ENCODE assay signal across 9 mouse cellular contexts in the genomic region with DNA sequence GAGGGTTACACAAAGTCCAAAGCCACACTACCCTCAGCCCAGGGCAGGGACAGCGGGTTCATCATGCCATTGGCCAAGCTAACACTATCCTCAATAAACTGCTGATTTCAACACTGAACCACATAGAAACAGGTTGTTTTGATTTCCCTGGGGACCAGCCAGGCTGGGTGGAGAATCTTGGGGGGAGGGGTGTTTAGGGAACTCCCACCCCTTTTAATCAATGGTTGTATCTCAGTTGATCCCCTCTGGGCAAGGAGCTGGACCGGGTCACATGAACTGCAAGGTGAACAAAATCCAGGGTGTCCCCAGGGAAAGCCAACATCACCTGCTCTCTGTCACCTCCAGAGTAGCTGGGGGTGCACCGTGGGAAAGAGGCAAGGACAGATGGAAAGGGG. TPM values are rescaled to one million over a fixed set of nuclear protein-coding genes. Genes with fewer than 3 reads are reported as not detected.
DNase-seq lines count a peak whose midpoint lies in the region; ATAC-seq and TF ChIP-seq lines count a peak whose summit lies in the region.
"Had no signal": no experiment of that assay in that cellular context is flagged by ENCODE, and none has a peak within 500 bp of the region (broad histone marks: within the 10 kb centered on the region; RNA-seq: fewer than 3 reads in every experiment).

No protein-coding gene starts in this region.

- peak overlapping the region; percentile 81 for H3K4me2 ChIP-seq in heart, embryonic 14.5 days (ENCODE audit: low read length)
- peak overlapping the region; percentile 100; the same call in 1 of the 2 replicates for H3K4me2 ChIP-seq in lung, postnatal 0 days (replicated peaks; ENCODE audit: low read depth, low read length)

- peak overlapping the region in 1 of 2 experiments; percentile 94; a peak in 2 of 4 replicates for H3K27ac ChIP-seq in heart, embryonic 14.5 days (replicated peaks in 1 of 2; ENCODE audit: control insufficient read depth in 1 of 2, insufficient read depth in 1 of 2, low read depth in 2 of 2, low read length in 2 of 2)
- H3K27ac ChIP-seq in lung, postnatal 0 days (ENCODE audit: low read length): no peak overlapping the region

- peaks cover 50 to 61% of the 10 kb centered on the region in 2 experiments for H3K4me1 ChIP-seq in heart, embryonic 14.5 days (ENCODE audit: control insufficient read depth in 2 of 2, insufficient read depth in 2 of 2, low read length in 2 of 2)
- peaks cover 26% of the 10 kb centered on the region for H3K4me1 ChIP-seq in lung, postnatal 0 days (ENCODE audit: insufficient read depth, low read depth, low read length)

- DNase-seq in heart, adult 9 months (ENCODE audit: low spot score in 2 of 2): no peak
- DNase-seq in R1 (ENCODE audit: low read depth, low spot score): peak; percentile 64
- DNase-seq in lung, postnatal 0 days (ENCODE audit: low spot score): no peak
- no peak for DNase-seq in spleen, adult 18-20 months
- no peak for DNase-seq in adrenal gland, adult 8-10 months
- DNase-seq in left cerebral cortex, postnatal 4 days: no peak

- no peaks in the 10 kb centered on the region for H3K9me3 ChIP-seq in heart, embryonic 14.5 days (ENCODE audit: control insufficient read depth, low read length)
- no peaks in the 10 kb centered on the region for H3K9me3 ChIP-seq in lung, postnatal 0 days (ENCODE audit: low read length)

- TF ChIP-seq EP300 in lung, postnatal 0 days (IDR thresholded peaks at IDR 0.05): no peak

- TF ChIP-seq CTCF in lung, postnatal 0 days (IDR thresholded peaks at IDR 0.05): no peak

- H3K27me3 ChIP-seq in heart, embryonic 14.5 days (ENCODE audit: control insufficient read depth, insufficient read depth, low read length): no peaks in the 10 kb centered on the region
- H3K27me3 ChIP-seq in lung, postnatal 0 days (replicated peaks; ENCODE audit: insufficient read depth, low read length): peaks cover 6% of the 10 kb centered on the region; the same call in 1 of the 2 replicates

- WGBS in heart, embryonic 14.5 days: 30% methylated on average over 3 of the region's 3 CpGs
- 24% methylated on average over 3 of the region's 3 CpGs for WGBS in lung, postnatal 0 days

- peak overlapping the region; percentile 82 to 83 for H3K4me3 ChIP-seq in heart, embryonic 14.5 days (ENCODE audit: control insufficient read depth in 1 of 2, insufficient read depth in 1 of 2, low read depth in 1 of 2, low read length in 2 of 2)
- H3K4me3 ChIP-seq in lung, postnatal 0 days (ENCODE audit: low read depth, low read length): no peak overlapping the region

- intact Hi-C loops in left cerebral cortex, postnatal 4 days (cut with DNase I): loop anchor here (10.0 kb wide), 2 partner anchors 181 to 291 kb away; no protein-coding TSS in a partner anchor

- no peak for ATAC-seq in heart, embryonic 14.5 days (ENCODE audit: insufficient number of reproducible peaks, insufficient read depth, low FRiP score, low read depth)
- 0 out of 2 replicates have a peak, but pooled peaks have one; percentile 16 for ATAC-seq in granulocyte monocyte progenitor cell, adult 5-6 weeks (replicated peaks; ENCODE audit: poor library complexity, severe bottlenecking)
- ATAC-seq in lung, postnatal 0 days: no peak

- peaks cover 6% of the 10 kb centered on the region; the same call in 1 of the 2 replicates for H3K36me3 ChIP-seq in heart, embryonic 14.5 days (ENCODE audit: control insufficient read depth, insufficient read depth, low read length)
- no peaks in the 10 kb centered on the region for H3K36me3 ChIP-seq in lung, postnatal 0 days (ENCODE audit: insufficient read depth, low read length)
- H3K36me3 ChIP-seq: G1E had no signal

- H3K9ac ChIP-seq in heart, embryonic 14.5 days (ENCODE audit: low read length): peak overlapping the region; percentile 96
- no peak overlapping the region for H3K9ac ChIP-seq in lung, postnatal 0 days (replicated peaks; ENCODE audit: low read depth)

RNA-seq across cellular contexts. Expression of a gene that starts 2.1 kb away (rescaled TPM):
- 106 and 115 TPM in 2 replicates for polyA plus RNA-seq in heart, embryonic 14.5 days (2014; fragmentation: Nextera tagmentation; extraction: Ambion mirVana)
- total RNA-seq in granulocyte monocyte progenitor cell, adult 5-6 weeks (2014; fragmentation: Nextera tagmentation): 0.26 and 1.1 TPM in 2 replicates
- 0.78 and 1.9 TPM in 2 replicates for total RNA-seq in granulocyte monocyte progenitor cell, adult 5-6 weeks (2017)
- 10.8 and 13.6 TPM in 2 replicates for polyA plus RNA-seq in lung, postnatal 0 days (2015; fragmentation: Nextera tagmentation; extraction: Ambion mirVana)
- 100 to 1,000 TPM in 2 of 4 experiments, 10 to 100 TPM in 2; 44.6 to 150 (median 89.6) TPM for total RNA-seq in adrenal gland, adult 8-10 months (2022)
- 100 to 1,000 TPM; 153 to 162 TPM for total RNA-seq in left cerebral cortex, postnatal 4 days (2021)
- polyA plus RNA-seq: G1E had no signal

Comparison
In these comparisons a context has a peak if more than half of its experiments do, and no peak if none do; other contexts are left out.
1. RNA of a gene that starts 2.1 kb away (total RNA-seq): 153 to 162 TPM in left cerebral cortex, postnatal 4 days and 44.6 to 150 TPM in adrenal gland, adult 8-10 months; 0.26 to 1.9 TPM in granulocyte monocyte progenitor cell, adult 5-6 weeks; every median in the first group is over 10 times any median in the second.